13 mouse cellular contexts compared by ENCODE assay signal in genomic region chr4:102446160-102446945, GRCm38 (mm10).
DNase-seq lines count a peak whose midpoint lies in the region; ATAC-seq lines count a peak whose summit lies in the region.
"Had no signal": no experiment of that assay in that cellular context is flagged by ENCODE, and none has a peak within 500 bp of the region (broad histone marks: within the 10 kb centered on the region; RNA-seq: fewer than 3 reads in every experiment).

No protein-coding gene starts in this region.

- no peaks in the 10 kb centered on the region for H3K27me3 ChIP-seq in neural tube, embryonic 11.5 days (ENCODE audit: control insufficient read depth, insufficient read depth, low read length)
- no peaks in the 10 kb centered on the region for H3K27me3 ChIP-seq in neural tube, embryonic 15.5 days (replicated peaks)
- no peaks in the 10 kb centered on the region for H3K27me3 ChIP-seq in intestine, embryonic 15.5 days (replicated peaks)
- H3K27me3 ChIP-seq: CH12.LX; forebrain, embryonic 13.5 days had no signal

- no peak overlapping the region for H3K4me2 ChIP-seq in neural tube, embryonic 11.5 days (ENCODE audit: low read depth)
- no peak overlapping the region for H3K4me2 ChIP-seq in neural tube, embryonic 15.5 days
- no peak overlapping the region for H3K4me2 ChIP-seq in intestine, embryonic 15.5 days (replicated peaks)
- H3K4me2 ChIP-seq: forebrain, embryonic 13.5 days; hindbrain, embryonic 14.5 days had no signal

- no peaks in the 10 kb centered on the region for H3K9me3 ChIP-seq in neural tube, embryonic 11.5 days (ENCODE audit: control insufficient read depth, low read length)
- H3K9me3 ChIP-seq in neural tube, embryonic 15.5 days (replicated peaks), result no peaks in the 10 kb centered on the region
- no peaks in the 10 kb centered on the region for H3K9me3 ChIP-seq in intestine, embryonic 15.5 days
- H3K9me3 ChIP-seq: forebrain, embryonic 13.5 days had no signal

- WGBS in neural tube, embryonic 11.5 days, result 78% methylated on average over 8 of the region's 8 CpGs
- WGBS in neural tube, embryonic 15.5 days, result 83% methylated on average over 8 of the region's 8 CpGs
- 60% methylated on average over 8 of the region's 8 CpGs for WGBS in intestine, embryonic 15.5 days

- no peak overlapping the region for H3K4me3 ChIP-seq in neural tube, embryonic 11.5 days (ENCODE audit: low read depth, low read length)
- H3K4me3 ChIP-seq in neural tube, embryonic 15.5 days (replicated peaks), result no peak overlapping the region
- H3K4me3 ChIP-seq in intestine, embryonic 15.5 days (replicated peaks), result no peak overlapping the region
- H3K4me3 ChIP-seq: forebrain, embryonic 13.5 days had no signal

- DNase-seq in neural tube, embryonic 11.5 days (ENCODE audit: low spot score), result no peak
- DNase-seq in heart, adult 9 months (ENCODE audit: low spot score in 2 of 2), result peak; percentile 55
- no peak for DNase-seq in kidney, postnatal 36 days
- no peak for DNase-seq in lung, postnatal 14 days
- DNase-seq in ovary, postnatal 36 days (ENCODE audit: low spot score), result no peak
- DNase-seq: cerebellum, postnatal 25 days; kidney, postnatal 10 days; right cerebral cortex, adult 18-20 months had no signal

- no peak overlapping the region for H3K9ac ChIP-seq in neural tube, embryonic 11.5 days (ENCODE audit: low read length)
- H3K9ac ChIP-seq in neural tube, embryonic 15.5 days (replicated peaks), result no peak overlapping the region
- no peak overlapping the region for H3K9ac ChIP-seq in intestine, embryonic 15.5 days
- H3K9ac ChIP-seq: forebrain, embryonic 13.5 days; hindbrain, embryonic 14.5 days had no signal

- H3K27ac ChIP-seq in neural tube, embryonic 11.5 days (ENCODE audit: low read depth, low read length), result 0 out of 2 replicates have a peak overlapping the region, but pooled peaks have one; percentile 6
- H3K27ac ChIP-seq in neural tube, embryonic 15.5 days (replicated peaks), result no peak overlapping the region
- H3K27ac ChIP-seq in intestine, embryonic 15.5 days, result no peak overlapping the region
- H3K27ac ChIP-seq: forebrain, embryonic 13.5 days; hindbrain, embryonic 14.5 days had no signal

- no peaks in the 10 kb centered on the region for H3K4me1 ChIP-seq in neural tube, embryonic 11.5 days (ENCODE audit: control insufficient read depth, insufficient read depth, low read length)
- H3K4me1 ChIP-seq in neural tube, embryonic 15.5 days, result no peaks in the 10 kb centered on the region
- no peaks in the 10 kb centered on the region for H3K4me1 ChIP-seq in intestine, embryonic 15.5 days (replicated peaks)

- ATAC-seq in neural tube, embryonic 11.5 days (ENCODE audit: insufficient read depth, low FRiP score, low TSS enrichment), result no peak
- no peak for ATAC-seq in neural tube, embryonic 15.5 days (ENCODE audit: low FRiP score)
- peak; percentile 87 for ATAC-seq in intestine, embryonic 15.5 days
- ATAC-seq: forebrain, embryonic 13.5 days had no signal

- H3K36me3 ChIP-seq in neural tube, embryonic 11.5 days (ENCODE audit: control insufficient read depth, insufficient read depth, low read length), result no peaks in the 10 kb centered on the region
- H3K36me3 ChIP-seq in neural tube, embryonic 15.5 days, result no peaks in the 10 kb centered on the region
- H3K36me3 ChIP-seq in intestine, embryonic 15.5 days, result no peaks in the 10 kb centered on the region

Comparison
In these comparisons a context has a peak if more than half of its experiments do, and no peak if none do; other contexts are left out.
1. DNase-seq: peak in heart, adult 9 months (2 of 2); none in neural tube, embryonic 11.5 days (single experiment), kidney, postnatal 36 days (0 of 2), lung, postnatal 14 days (single experiment) and ovary, postnatal 36 days (single experiment).